Comparison of ENCODE assay signal across 16 mouse cellular contexts in genomic region chr4:33665250-33665873, GRCm38 (mm10).
DNase-seq lines count a peak whose midpoint lies in the region; ATAC-seq and TF ChIP-seq lines count a peak whose summit lies in the region.
"Had no signal": no experiment of that assay in that cellular context is flagged by ENCODE, and none has a peak within 500 bp of the region (broad histone marks: within the 10 kb centered on the region; RNA-seq: fewer than 3 reads in every experiment).

No protein-coding gene starts in this region.

- 0 out of 2 replicates have a peak, but pooled peaks have one; percentile 17 for TF ChIP-seq CTCF in kidney, postnatal 0 days (IDR thresholded peaks at IDR 0.05; ENCODE audit: low read depth)
- peak; percentile 38 for TF ChIP-seq CTCF in lung, postnatal 0 days (IDR thresholded peaks at IDR 0.05)

- DNase-seq in embryo, embryonic 10 days (ENCODE audit: low spot score) = peak; percentile 14
- DNase-seq in embryo, embryonic 9.5 days (ENCODE audit: extremely low spot score) = no peak
- peak; percentile 52 for DNase-seq in kidney, postnatal 0 days (ENCODE audit: low spot score)
- no peak for DNase-seq in kidney, adult 18-20 months
- DNase-seq in lung, postnatal 0 days (ENCODE audit: low spot score) = no peak
- DNase-seq in lung, postnatal 25 days (ENCODE audit: low spot score) = no peak
- DNase-seq: cerebellum, adult 11-12 months; gastrocnemius, adult 2 months; heart, adult 18-20 months; kidney, adult 9 months; layer of hippocampus, adult 9-11 months; thymus, postnatal 14 days had no signal

- no peaks in the 10 kb centered on the region for H3K36me3 ChIP-seq in kidney, postnatal 0 days (ENCODE audit: insufficient read depth, low read length)
- H3K36me3 ChIP-seq in lung, postnatal 0 days (ENCODE audit: insufficient read depth, low read length) = no peaks in the 10 kb centered on the region
- H3K36me3 ChIP-seq in liver, embryonic 12.5 days = no peaks in the 10 kb centered on the region
- H3K36me3 ChIP-seq: embryonic facial prominence, embryonic 15.5 days; hindbrain, embryonic 12.5 days had no signal

- H3K27me3 ChIP-seq in kidney, postnatal 0 days (ENCODE audit: insufficient read depth, low read length) = no peaks in the 10 kb centered on the region
- H3K27me3 ChIP-seq in lung, postnatal 0 days (replicated peaks; ENCODE audit: insufficient read depth, low read length) = no peaks in the 10 kb centered on the region
- no peaks in the 10 kb centered on the region for H3K27me3 ChIP-seq in liver, embryonic 12.5 days (replicated peaks)
- H3K27me3 ChIP-seq: embryonic facial prominence, embryonic 15.5 days; hindbrain, embryonic 12.5 days had no signal

- no peak overlapping the region for H3K4me2 ChIP-seq in kidney, postnatal 0 days (ENCODE audit: low read length)
- no peak overlapping the region for H3K4me2 ChIP-seq in lung, postnatal 0 days (replicated peaks; ENCODE audit: low read depth, low read length)
- H3K4me2 ChIP-seq in liver, embryonic 12.5 days = no peak overlapping the region
- H3K4me2 ChIP-seq: embryonic facial prominence, embryonic 15.5 days; hindbrain, embryonic 12.5 days had no signal

- no peaks in the 10 kb centered on the region for H3K4me1 ChIP-seq in kidney, postnatal 0 days (replicated peaks; ENCODE audit: insufficient read depth, low read length)
- no peaks in the 10 kb centered on the region for H3K4me1 ChIP-seq in lung, postnatal 0 days (ENCODE audit: insufficient read depth, low read depth, low read length)
- peaks cover 39% of the 10 kb centered on the region for H3K4me1 ChIP-seq in liver, embryonic 12.5 days

- H3K9ac ChIP-seq in kidney, postnatal 0 days (ENCODE audit: low read depth, low read length) = no peak overlapping the region
- H3K9ac ChIP-seq in lung, postnatal 0 days (replicated peaks; ENCODE audit: low read depth) = no peak overlapping the region
- H3K9ac ChIP-seq in liver, embryonic 12.5 days = no peak overlapping the region
- H3K9ac ChIP-seq: embryonic facial prominence, embryonic 15.5 days; hindbrain, embryonic 12.5 days had no signal

- no peak; the same call in 1 of the 2 replicates for ATAC-seq in kidney, postnatal 0 days (replicated peaks; ENCODE audit: low FRiP score, low read depth)
- no peak for ATAC-seq in lung, postnatal 0 days
- 0 out of 2 replicates have a peak, but pooled peaks have one; percentile 20 for ATAC-seq in megakaryocyte-erythroid progenitor cell, adult 5-6 weeks (replicated peaks; ENCODE audit: low FRiP score, low TSS enrichment, poor library complexity, severe bottlenecking)
- ATAC-seq in liver, embryonic 12.5 days = no peak

- WGBS in kidney, postnatal 0 days = 52% methylated on average over 14 of the region's 14 CpGs
- WGBS in lung, postnatal 0 days = 63% methylated on average over 14 of the region's 14 CpGs
- WGBS in liver, embryonic 12.5 days (ENCODE audit: insufficient replicate concordance) = 56% methylated on average over 14 of the region's 14 CpGs

- no peak overlapping the region for H3K4me3 ChIP-seq in kidney, postnatal 0 days (replicated peaks; ENCODE audit: low read depth, low read length)
- H3K4me3 ChIP-seq in lung, postnatal 0 days (ENCODE audit: low read depth, low read length) = no peak overlapping the region
- no peak overlapping the region for H3K4me3 ChIP-seq in liver, embryonic 12.5 days
- H3K4me3 ChIP-seq: embryonic facial prominence, embryonic 15.5 days; gastrocnemius, adult 2 months; hindbrain, embryonic 12.5 days had no signal

- H3K27ac ChIP-seq in kidney, postnatal 0 days = no peak overlapping the region
- H3K27ac ChIP-seq in lung, postnatal 0 days (ENCODE audit: low read length) = peak overlapping the region; percentile 43; the same call in 1 of the 2 replicates
- no peak overlapping the region for H3K27ac ChIP-seq in liver, embryonic 12.5 days
- H3K27ac ChIP-seq: embryonic facial prominence, embryonic 15.5 days; gastrocnemius, adult 2 months; hindbrain, embryonic 12.5 days had no signal

- no peaks in the 10 kb centered on the region for H3K9me3 ChIP-seq in kidney, postnatal 0 days (replicated peaks; ENCODE audit: low read length)
- H3K9me3 ChIP-seq in lung, postnatal 0 days (ENCODE audit: low read length) = no peaks in the 10 kb centered on the region
- H3K9me3 ChIP-seq in liver, embryonic 12.5 days (replicated peaks) = no peaks in the 10 kb centered on the region
- H3K9me3 ChIP-seq: embryonic facial prominence, embryonic 15.5 days; hindbrain, embryonic 12.5 days had no signal

- no peak for TF ChIP-seq EP300 in lung, postnatal 0 days (IDR thresholded peaks at IDR 0.05)

Comparison
In these comparisons a context has a peak if more than half of its experiments do, and no peak if none do; other contexts are left out.
1. DNase-seq: peak in embryo, embryonic 10 days (single experiment) and kidney, postnatal 0 days (single experiment); none in embryo, embryonic 9.5 days (single experiment), kidney, adult 18-20 months (single experiment), lung, postnatal 0 days (single experiment) and lung, postnatal 25 days (single experiment).